Mouse (Mus musculus) embryonic facial prominence, embryonic 11.5 days (tissue): ENCODE data around the gene Ikzf3. TPM values are rescaled to one million over a fixed set of nuclear protein-coding genes. Genes with fewer than 3 reads are reported as not detected.
A peak's percentile ranks its signal among the peaks of the same experiment; 100 is the strongest.

Source experiments
- ATAC-seq: fragments of 200-750 bp; cut with Nextera tagmentation; replicated peaks from 2 replicates; pipeline ENCODE4 v1.8.0; 2017; ENCODE audit warnings: low read depth; ENCODE audit not compliant: insufficient number of reproducible peaks, low FRiP score, low TSS enrichment
- DNase-seq: peaks from one replicate; pipeline ENCODE4 v3.0.0-alpha.2; 2015; ENCODE audit warnings: low spot score
- H3K27ac ChIP-seq: fragments of 300-500 bp; sonication (generic); replicated peaks from 2 replicates; pipeline ENCODE4 v1.5.1; 2014; ENCODE audit warnings: mild to moderate bottlenecking, low read depth, low read length, control low read depth
- H3K27me3 ChIP-seq: fragments of 300-500 bp; sonication (generic); 2 replicates; pipeline ENCODE4 v1.6.1; 2014; ENCODE audit warnings: mild to moderate bottlenecking, low read length, moderate library complexity, mixed read lengths; ENCODE audit not compliant: control insufficient read depth, insufficient read depth
- H3K36me3 ChIP-seq: fragments of 300-500 bp; sonication (generic); replicated peaks from 2 replicates; pipeline ENCODE4 v1.6.1; 2014; ENCODE audit warnings: low read depth, mild to moderate bottlenecking, low read length, moderate library complexity, mixed read lengths; ENCODE audit not compliant: control insufficient read depth, insufficient read depth
- H3K4me1 ChIP-seq: fragments of 300-500 bp; sonication (generic); 2 replicates; pipeline ENCODE4 v1.6.1; 2014; ENCODE audit warnings: low read length, mixed read lengths; ENCODE audit not compliant: control insufficient read depth, insufficient read depth
- H3K4me2 ChIP-seq: fragments of 300-500 bp; sonication (generic); 2 replicates; pipeline ENCODE4 v1.6.1; 2014; ENCODE audit warnings: low read depth, mild to moderate bottlenecking, control low read depth, low read length, moderate library complexity
- H3K4me3 ChIP-seq: fragments of 300-500 bp; sonication (generic); 2 replicates; pipeline ENCODE4 v1.5.1; 2014; ENCODE audit warnings: low read depth, low read length, control low read depth
- H3K9ac ChIP-seq: fragments of 300-500 bp; sonication (generic); replicated peaks from 2 replicates; pipeline ENCODE4 v1.6.1; 2014; ENCODE audit warnings: mild to moderate bottlenecking, control low read depth, low read length
- H3K9me3 ChIP-seq: fragments of 300-500 bp; sonication (generic); replicated peaks from 2 replicates; pipeline ENCODE4 v1.6.1; 2016; ENCODE audit warnings: mild to moderate bottlenecking, low read length, inconsistent platforms, mixed read lengths; ENCODE audit not compliant: control insufficient read depth
- WGBS: fragments of 180-500 bp; shearing (Covaris S2); extraction: QIAGEN DNeasy Blood & Tissue Kit; methylation state at CpG from one replicate; pipeline ENCODE4 v1.1.7; 2014; 5-methylcytosine and 5-hydroxymethylcytosine counted together
- polyA plus RNA-seq: library from polyadenylated mRNA; unstranded; fragments of >200 nt; fragmentation: Nextera tagmentation; extraction: Ambion mirVana; gene quantifications from 2 replicates; pipeline ENCODE4 v1.2.1, GENCODE M21; 2014

Gene Ikzf3
- polyA plus RNA-seq = 0.07 TPM in 1 of 2 replicates, not detected in the other

DNA sequence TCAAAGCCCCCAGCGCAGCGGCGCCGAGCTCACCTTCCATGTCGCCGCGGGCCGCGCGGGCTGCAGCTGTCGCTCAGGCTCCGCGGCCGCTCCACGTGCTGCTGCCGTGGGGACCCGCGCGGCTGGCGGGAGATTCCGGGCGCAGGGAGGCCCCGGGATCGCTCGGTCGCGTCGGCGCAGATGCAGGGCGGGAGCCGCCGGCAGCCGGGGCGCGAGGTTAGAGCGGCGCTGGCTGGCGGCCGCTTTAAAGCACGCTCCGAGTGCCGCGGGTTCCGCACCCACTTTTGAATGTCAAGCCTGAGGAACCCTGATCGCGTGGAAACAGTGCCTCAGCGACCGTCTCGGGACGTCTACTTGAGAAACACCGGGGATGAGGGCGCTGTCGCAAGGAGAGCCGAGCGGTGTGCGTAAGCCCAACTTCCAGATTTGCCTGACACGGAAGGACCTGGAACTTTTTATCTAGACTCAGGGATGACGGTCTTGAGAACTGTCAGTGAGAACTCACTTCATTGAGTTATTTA is at the start of gene Ikzf3:
TSS of gene Ikzf3 (minus strand) at position 321 of the 521 bp plus-strand sequence.
- peak within 1 kb of the TSS; percentile 37 for H3K4me3 ChIP-seq
- ATAC-seq (no peak), DNase-seq (peak; percentile 60)
- peak within 1 kb of the TSS; percentile 48 for H3K9ac ChIP-seq
- no peak within 1 kb of the TSS for H3K27ac ChIP-seq
- under 1% methylated on average over 58 of the region's 58 CpGs for WGBS
- peaks cover 31% of the 10 kb centered on the region for H3K27me3 ChIP-seq
- H3K9me3 ChIP-seq = no peaks in the 10 kb centered on the region
- peak within 1 kb of the TSS; percentile 86 for H3K4me2 ChIP-seq
- no peaks in the 10 kb centered on the region for H3K4me1 ChIP-seq
- H3K36me3 ChIP-seq = no peaks in the 10 kb centered on the region

DNA sequence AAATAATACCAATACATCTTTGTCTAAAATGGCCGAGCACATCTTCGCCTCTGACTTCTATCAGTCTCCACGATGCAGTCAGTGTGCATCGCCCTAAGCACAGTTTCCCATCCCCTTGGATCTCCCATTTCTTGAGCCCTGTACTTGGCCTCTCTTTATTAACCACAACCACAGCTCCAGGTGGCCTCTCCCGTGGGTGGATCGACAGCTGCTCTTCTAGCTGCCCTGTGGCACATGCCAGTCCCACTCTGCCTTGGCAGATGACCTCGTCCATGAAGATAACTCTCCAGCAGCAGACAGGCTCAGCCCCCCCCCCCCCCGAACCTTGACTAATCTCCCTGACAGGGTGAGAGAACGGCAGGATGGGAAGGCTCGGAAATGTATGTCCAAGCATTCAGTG is 49.6 kb upstream of the Ikzf3 start:
- H3K4me3 ChIP-seq = no peak overlapping the region
- H3K27me3 ChIP-seq = peaks cover 6% of the 10 kb centered on the region; the same call in 1 of the 2 replicates
- no peak overlapping the region for H3K4me2 ChIP-seq
- no peaks in the 10 kb centered on the region for H3K36me3 ChIP-seq
- H3K9me3 ChIP-seq = no peaks in the 10 kb centered on the region
- DNase-seq (no peak), ATAC-seq (no peak)
- H3K4me1 ChIP-seq = no peaks in the 10 kb centered on the region
- 80% methylated on average over 10 of the region's 10 CpGs for WGBS
- H3K9ac ChIP-seq = no peak overlapping the region
- H3K27ac ChIP-seq = no peak overlapping the region

DNA sequence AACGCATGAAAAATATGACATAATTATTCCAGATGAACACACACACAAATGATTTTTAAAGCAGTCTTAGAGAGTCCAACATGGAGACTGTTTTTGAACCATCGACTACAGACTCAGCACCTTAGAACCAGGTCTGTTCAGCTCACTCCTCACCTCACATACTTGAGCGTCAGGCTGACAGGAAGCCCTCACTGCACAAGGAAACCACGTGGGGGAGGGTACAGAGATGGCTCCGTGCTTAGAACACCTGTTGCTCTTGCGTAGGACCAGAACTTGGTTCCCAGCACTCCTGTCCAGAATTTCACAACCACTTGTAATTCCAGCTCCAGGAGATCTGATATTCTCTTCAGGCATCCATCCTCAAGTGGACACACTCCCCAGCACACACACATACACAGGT is 49.2 kb upstream of the Ikzf3 start:
- Histone ChIP-seq H3K9me3 (no peaks in the 10 kb centered on the region), H3K27me3 (peaks cover 6% of the 10 kb centered on the region; the same call in 1 of the 2 replicates), H3K36me3 (no peaks in the 10 kb centered on the region), H3K4me1 (no peaks in the 10 kb centered on the region), H3K27ac (no peak overlapping the region), H3K9ac (no peak overlapping the region), H3K4me3 (no peak overlapping the region), H3K4me2 (no peak overlapping the region)
- ATAC-seq (no peak), DNase-seq (no peak)
- 80% methylated on average over 6 of the region's 6 CpGs for WGBS

- no peak overlapping the region for H3K27ac ChIP-seq
- no peak for DNase-seq
- no peaks in the 10 kb centered on the region for H3K36me3 ChIP-seq
- H3K4me2 ChIP-seq = no peak overlapping the region
- 72% methylated on average over 19 of the region's 19 CpGs for WGBS
- no peak overlapping the region for H3K9ac ChIP-seq
- H3K27me3 ChIP-seq = no peaks in the 10 kb centered on the region
- no peak for ATAC-seq
- H3K4me3 ChIP-seq = no peak overlapping the region
- H3K9me3 ChIP-seq = no peaks in the 10 kb centered on the region
- no peaks in the 10 kb centered on the region; the same call in 1 of the 2 replicates for H3K4me1 ChIP-seq
These were observed 45.0 kb upstream of the Ikzf3 start for GRCm38 (mm10) chr11:98590548-98591445.

- DNase-seq = no peak
- no peak for ATAC-seq
- Histone ChIP-seq H3K4me1 (no peaks in the 10 kb centered on the region; the same call in 1 of the 2 replicates), H3K27ac (no peak overlapping the region), H3K27me3 (no peaks in the 10 kb centered on the region), H3K36me3 (no peaks in the 10 kb centered on the region), H3K4me3 (no peak overlapping the region), H3K9ac (no peak overlapping the region), H3K4me2 (no peak overlapping the region), H3K9me3 (no peaks in the 10 kb centered on the region)
- 78% methylated on average over 8 of the region's 8 CpGs for WGBS
These were observed 43.5 kb upstream of the Ikzf3 start for GRCm38 (mm10) chr11:98589306-98589705.

DNA sequence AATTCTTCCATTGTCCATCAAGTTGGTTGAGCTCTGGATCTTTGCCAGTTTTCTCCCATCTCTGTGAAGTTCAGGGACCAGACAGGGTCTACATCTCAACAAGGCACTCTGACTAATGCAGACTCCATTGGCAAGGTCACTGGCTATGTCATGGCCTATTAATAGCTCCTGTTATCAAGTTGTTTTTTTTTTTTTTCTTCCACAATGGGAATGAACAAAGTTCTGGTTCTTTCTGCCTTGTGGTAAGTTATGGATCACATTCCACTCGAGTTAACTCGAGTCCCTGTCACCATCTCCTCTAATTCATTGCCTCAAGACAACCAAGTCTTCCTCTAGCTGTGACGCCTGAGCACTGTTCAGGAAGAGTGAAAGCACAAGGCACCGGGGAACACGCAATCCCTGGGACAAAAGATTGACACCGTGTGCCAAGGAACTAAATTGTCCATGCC is 43.0 kb upstream of the Ikzf3 start:
- Histone ChIP-seq H3K4me3 (no peak overlapping the region), H3K9ac (no peak overlapping the region), H3K4me1 (no peaks in the 10 kb centered on the region; the same call in 1 of the 2 replicates), H3K9me3 (no peaks in the 10 kb centered on the region), H3K36me3 (no peaks in the 10 kb centered on the region), H3K27ac (no peak overlapping the region), H3K27me3 (no peaks in the 10 kb centered on the region), H3K4me2 (no peak overlapping the region)
- WGBS = 60% methylated on average over 6 of the region's 6 CpGs
- no peak for DNase-seq
- ATAC-seq = no peak

GRCm38 (mm10) chr11:98587684-98588546 is 42.1 kb upstream of the Ikzf3 start:
- Histone ChIP-seq H3K27ac (no peak overlapping the region), H3K36me3 (no peaks in the 10 kb centered on the region; the same call in 1 of the 2 replicates), H3K27me3 (no peaks in the 10 kb centered on the region), H3K4me1 (no peaks in the 10 kb centered on the region; the same call in 1 of the 2 replicates), H3K9ac (peak overlapping the region; percentile 18; the same call in 1 of the 2 replicates), H3K4me3 (peak overlapping the region; percentile 80), H3K9me3 (no peaks in the 10 kb centered on the region), H3K4me2 (peak overlapping the region; percentile 53)
- DNase-seq (peak; percentile 65), ATAC-seq (0 out of 2 replicates have a peak, but pooled peaks have one; percentile 15)
- 6% methylated on average over 20 of the region's 20 CpGs for WGBS
